ENCODE assay signal across 8 mouse cellular contexts in the genomic region with DNA sequence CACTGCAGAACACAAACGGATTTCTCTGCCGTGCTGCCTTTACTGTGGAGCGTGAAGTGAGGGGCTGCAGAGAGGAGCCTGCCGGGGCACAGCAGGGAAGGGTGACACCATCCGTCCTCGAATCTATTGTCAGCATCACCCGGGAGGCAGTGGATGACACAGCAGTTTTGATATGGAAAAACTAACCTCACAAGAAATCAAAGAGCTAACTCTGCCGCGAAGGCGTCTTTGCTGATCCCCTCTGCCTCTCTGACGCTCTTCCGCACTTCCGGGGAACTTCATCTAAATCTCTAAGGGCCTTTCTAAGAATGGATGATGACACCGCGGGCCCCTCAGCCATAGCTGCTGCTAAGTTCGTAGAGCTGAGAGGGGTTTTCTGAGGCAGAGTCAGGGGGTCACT. TPM values are rescaled to one million over a fixed set of nuclear protein-coding genes. Genes with fewer than 3 reads are reported as not detected.
DNase-seq lines count a peak whose midpoint lies in the region; ATAC-seq and TF ChIP-seq lines count a peak whose summit lies in the region.

No protein-coding gene starts in this region.

- H3K4me1 ChIP-seq in lung, embryonic 14.5 days (ENCODE audit: insufficient read depth) = peaks cover 12% of the 10 kb centered on the region
- peaks cover 13% of the 10 kb centered on the region for H3K4me1 ChIP-seq in forebrain, embryonic 14.5 days (ENCODE audit: control insufficient read depth, insufficient read depth, low read length)
- H3K4me1 ChIP-seq in liver, embryonic 16.5 days (ENCODE audit: control insufficient read depth, low read depth, low read length) = peaks cover 7% of the 10 kb centered on the region

- H3K9me3 ChIP-seq in lung, embryonic 14.5 days (ENCODE audit: low read depth, low read length) = no peaks in the 10 kb centered on the region
- H3K9me3 ChIP-seq in forebrain, embryonic 14.5 days (replicated peaks; ENCODE audit: control insufficient read depth, low read length) = no peaks in the 10 kb centered on the region
- no peaks in the 10 kb centered on the region for H3K9me3 ChIP-seq in liver, embryonic 16.5 days (replicated peaks; ENCODE audit: control insufficient read depth, low read length)

- no peak for ATAC-seq in lung, embryonic 14.5 days (ENCODE audit: insufficient read depth)
- ATAC-seq in forebrain, embryonic 14.5 days = no peak
- ATAC-seq in liver, embryonic 16.5 days (ENCODE audit: low read depth) = no peak

- WGBS in lung, embryonic 14.5 days = 10% methylated on average over 16 of the region's 16 CpGs
- 4% methylated on average over 16 of the region's 16 CpGs for WGBS in forebrain, embryonic 14.5 days
- 9% methylated on average over 16 of the region's 16 CpGs for WGBS in liver, embryonic 16.5 days (ENCODE audit: insufficient replicate concordance)

- H3K36me3 ChIP-seq in lung, embryonic 14.5 days (ENCODE audit: insufficient read depth) = no peaks in the 10 kb centered on the region
- no peaks in the 10 kb centered on the region for H3K36me3 ChIP-seq in forebrain, embryonic 14.5 days (ENCODE audit: control insufficient read depth, insufficient read depth, low read length)
- no peaks in the 10 kb centered on the region for H3K36me3 ChIP-seq in liver, embryonic 16.5 days (ENCODE audit: control insufficient read depth, insufficient read depth)

- H3K9ac ChIP-seq in lung, embryonic 14.5 days = peak overlapping the region; percentile 32
- H3K9ac ChIP-seq in forebrain, embryonic 14.5 days (ENCODE audit: low read length) = peak overlapping the region; percentile 43
- no peak overlapping the region for H3K9ac ChIP-seq in liver, embryonic 16.5 days (ENCODE audit: low read depth, low read length)

- peak overlapping the region; percentile 35 for H3K4me2 ChIP-seq in lung, embryonic 14.5 days
- peak overlapping the region; percentile 35 for H3K4me2 ChIP-seq in forebrain, embryonic 14.5 days (ENCODE audit: low read length)
- peak overlapping the region; percentile 24; the same call in 1 of the 2 replicates for H3K4me2 ChIP-seq in liver, embryonic 16.5 days (ENCODE audit: low read depth, low read length)

- H3K4me3 ChIP-seq in lung, embryonic 14.5 days (ENCODE audit: low read depth, low read length) = no peak overlapping the region
- peak overlapping the region; percentile 7; the same call in 1 of the 2 replicates for H3K4me3 ChIP-seq in forebrain, embryonic 14.5 days (ENCODE audit: low read depth, low read length)
- H3K4me3 ChIP-seq in liver, embryonic 16.5 days (ENCODE audit: low read depth, low read length) = no peak overlapping the region

- H3K27ac ChIP-seq in lung, embryonic 14.5 days (ENCODE audit: low read depth) = no peak overlapping the region
- H3K27ac ChIP-seq in forebrain, embryonic 14.5 days (ENCODE audit: low read depth, low read length) = no peak overlapping the region
- no peak overlapping the region for H3K27ac ChIP-seq in liver, embryonic 16.5 days (ENCODE audit: low read length)

- TF ChIP-seq CTCF in lung, embryonic 14.5 days (IDR thresholded peaks at IDR 0.05; ENCODE audit: low read depth) = no peak

- intact Hi-C loops in gastrocnemius, postnatal 36 days (cut with DNase I) = loop anchor here (5.0 kb wide), 2 partner anchors 153 to 238 kb away; no protein-coding TSS in a partner anchor

- H3K27me3 ChIP-seq in lung, embryonic 14.5 days (ENCODE audit: insufficient read depth, low read length) = no peaks in the 10 kb centered on the region
- no peaks in the 10 kb centered on the region for H3K27me3 ChIP-seq in forebrain, embryonic 14.5 days (replicated peaks; ENCODE audit: control insufficient read depth, insufficient read depth, low read length)
- H3K27me3 ChIP-seq in liver, embryonic 16.5 days (ENCODE audit: control insufficient read depth, insufficient read depth, low read depth, low read length) = peaks cover 32% of the 10 kb centered on the region

- no peak for DNase-seq in lung, embryonic 14.5 days
- DNase-seq in lung, postnatal 4 days = no peak
- peak; percentile 30 for DNase-seq in forebrain, embryonic 14.5 days (ENCODE audit: low spot score)
- peak; percentile 21 for DNase-seq in thymus, postnatal 10 days (ENCODE audit: low spot score in 2 of 2)
- no peak for DNase-seq in layer of hippocampus, adult 11-12 months (ENCODE audit: low spot score)
- no peak for DNase-seq in urinary bladder, postnatal 10 days (ENCODE audit: low spot score)
- no peak for DNase-seq in gastrocnemius, postnatal 36 days

RNA-seq across cellular contexts. Expression of gene Ubl3, which starts 2.1 kb away (rescaled TPM):
- polyA plus RNA-seq in lung, embryonic 14.5 days (2014; fragmentation: Nextera tagmentation; extraction: Ambion mirVana) = 86.3 and 89.0 TPM in 2 replicates
- polyA plus RNA-seq in forebrain, embryonic 14.5 days (2014; fragmentation: Nextera tagmentation; extraction: Ambion mirVana) = 76.2 and 88.9 TPM in 2 replicates
- polyA plus RNA-seq in liver, embryonic 16.5 days (2015; fragmentation: Nextera tagmentation; extraction: Ambion mirVana) = 13.0 and 15.4 TPM in 2 replicates
- 100 to 1,000 TPM; 103 to 116 TPM for total RNA-seq in gastrocnemius, postnatal 36 days (2021)

Comparison
In these comparisons a context has a peak if more than half of its experiments do, and no peak if none do; other contexts are left out.
1. DNase-seq: peak in forebrain, embryonic 14.5 days (single experiment) and thymus, postnatal 10 days (2 of 2); none in lung, embryonic 14.5 days (single experiment), lung, postnatal 4 days (0 of 2), layer of hippocampus, adult 11-12 months (single experiment), urinary bladder, postnatal 10 days (single experiment) and gastrocnemius, postnatal 36 days (0 of 2).
2. Peak in every context shown above with its lines, with median percentiles within 50 percentile points of each other: H3K4me2 ChIP-seq.